25 mouse cellular contexts compared by ENCODE assay signal in the genomic region with DNA sequence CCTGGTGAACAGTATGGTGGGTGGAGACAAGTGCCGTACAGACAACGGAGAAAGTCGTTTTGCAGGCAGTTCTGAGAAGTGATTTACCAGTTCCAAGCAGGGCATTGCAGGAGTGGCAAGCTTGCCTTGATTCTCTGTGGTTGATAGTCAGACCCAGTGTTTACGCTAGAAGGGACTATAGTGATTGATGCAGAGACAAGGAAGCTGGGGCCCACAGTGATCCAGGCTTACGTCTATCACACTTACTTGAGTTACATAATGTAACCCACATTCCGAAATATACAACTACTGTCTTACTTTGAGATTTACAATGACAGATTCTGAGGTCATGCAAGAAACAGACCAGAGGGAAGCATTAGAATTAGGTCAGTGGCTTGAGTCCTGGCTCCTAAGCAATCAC.
DNase-seq lines count a peak whose midpoint lies in the region; ATAC-seq and TF ChIP-seq lines count a peak whose summit lies in the region.
"Had no signal": no experiment of that assay in that cellular context is flagged by ENCODE, and none has a peak within 500 bp of the region (broad histone marks: within the 10 kb centered on the region; RNA-seq: fewer than 3 reads in every experiment).

No protein-coding gene starts in this region.

- DNase-seq in lung, embryonic 14.5 days: peak; percentile 49
- no peak for DNase-seq in lung, adult 2 months
- DNase-seq in lung, postnatal 36 days: no peak
- DNase-seq in lung, postnatal 10 days: peak; percentile 5
- DNase-seq in lung, postnatal 4 days: peak; percentile 18 to 38
- no peak for DNase-seq in spleen, postnatal 36 days (ENCODE audit: low spot score in 2 of 2)
- no peak for DNase-seq in heart, adult 18-20 months
- DNase-seq: adrenal gland, adult 2 months; adrenal gland, postnatal 10 days; adrenal gland, postnatal 25 days; cerebellum, adult 11 months; cerebellum, adult 18-20 months; cerebellum, adult 8-10 months; cerebellum, adult 9-11 months; cerebellum, postnatal 14 days; cerebellum, postnatal 36 days; embryo, embryonic 11 days had no signal

- WGBS in lung, embryonic 14.5 days: 42% methylated on average over 6 of the region's 6 CpGs
- 70% methylated on average over 6 of the region's 6 CpGs for WGBS in lung, adult 2 months
- WGBS in lung, embryonic 16.5 days: 50% methylated on average over 6 of the region's 6 CpGs

- no peak for TF ChIP-seq CTCF in lung, embryonic 14.5 days (IDR thresholded peaks at IDR 0.05; ENCODE audit: low read depth)
- TF ChIP-seq CTCF in lung, adult 2 months (IDR thresholded peaks at IDR 0.05; ENCODE audit: insufficient read depth, low read length): no peak

- H3K9ac ChIP-seq in lung, embryonic 14.5 days: no peak overlapping the region
- H3K9ac ChIP-seq in lung, embryonic 16.5 days (ENCODE audit: low read length): no peak overlapping the region
- H3K9ac ChIP-seq: embryonic facial prominence, embryonic 13.5 days; embryonic facial prominence, embryonic 15.5 days; forebrain, embryonic 12.5 days had no signal

- no peak overlapping the region for H3K4me3 ChIP-seq in lung, embryonic 14.5 days (ENCODE audit: low read depth, low read length)
- no peak overlapping the region for H3K4me3 ChIP-seq in lung, adult 2 months (replicated peaks; ENCODE audit: extremely low read depth, low read depth, low read length)
- H3K4me3 ChIP-seq in lung, embryonic 16.5 days (ENCODE audit: low read length): no peak overlapping the region
- H3K4me3 ChIP-seq: embryonic facial prominence, embryonic 13.5 days; embryonic facial prominence, embryonic 15.5 days; erythroblast, embryonic 14.5 days; forebrain, embryonic 10.5 days; forebrain, embryonic 12.5 days had no signal

- TF ChIP-seq POLR2A in lung, adult 2 months (IDR thresholded peaks at IDR 0.05; ENCODE audit: borderline replicate concordance, extremely low read depth, low read depth, low read length): no peak

- H3K36me3 ChIP-seq in lung, embryonic 14.5 days (ENCODE audit: insufficient read depth): no peaks in the 10 kb centered on the region
- no peaks in the 10 kb centered on the region for H3K36me3 ChIP-seq in lung, embryonic 16.5 days (ENCODE audit: control insufficient read depth, insufficient read depth, low read length)
- H3K36me3 ChIP-seq: embryonic facial prominence, embryonic 13.5 days; embryonic facial prominence, embryonic 15.5 days; forebrain, embryonic 10.5 days; forebrain, embryonic 12.5 days had no signal

- no peaks in the 10 kb centered on the region for H3K4me1 ChIP-seq in lung, embryonic 14.5 days (ENCODE audit: insufficient read depth)
- no peaks in the 10 kb centered on the region for H3K4me1 ChIP-seq in lung, adult 2 months (ENCODE audit: control insufficient read depth, insufficient read depth, low read length)
- no peaks in the 10 kb centered on the region; the same call in 1 of the 2 replicates for H3K4me1 ChIP-seq in lung, embryonic 16.5 days (replicated peaks; ENCODE audit: control insufficient read depth, insufficient read depth, low read length)
- H3K4me1 ChIP-seq: embryonic facial prominence, embryonic 13.5 days; embryonic facial prominence, embryonic 15.5 days; forebrain, embryonic 10.5 days; forebrain, embryonic 12.5 days had no signal

- H3K27ac ChIP-seq in lung, embryonic 14.5 days (ENCODE audit: low read depth): no peak overlapping the region
- peak overlapping the region; percentile 57; the same call in 1 of the 2 replicates for H3K27ac ChIP-seq in lung, embryonic 16.5 days (ENCODE audit: low read length)
- H3K27ac ChIP-seq: embryonic facial prominence, embryonic 13.5 days; embryonic facial prominence, embryonic 15.5 days; forebrain, embryonic 10.5 days; forebrain, embryonic 12.5 days had no signal

- ATAC-seq in lung, embryonic 14.5 days (ENCODE audit: insufficient read depth): peak; percentile 75
- ATAC-seq in lung, embryonic 16.5 days (ENCODE audit: low read depth): peak; percentile 91
- ATAC-seq: forebrain, embryonic 14.5 days; forebrain, embryonic 16.5 days had no signal

- no peaks in the 10 kb centered on the region for H3K9me3 ChIP-seq in lung, embryonic 14.5 days (ENCODE audit: low read depth, low read length)
- no peaks in the 10 kb centered on the region for H3K9me3 ChIP-seq in lung, embryonic 16.5 days (ENCODE audit: control insufficient read depth, low read length)
- H3K9me3 ChIP-seq: embryonic facial prominence, embryonic 15.5 days; forebrain, embryonic 10.5 days; forebrain, embryonic 12.5 days had no signal

- H3K27me3 ChIP-seq in lung, embryonic 14.5 days (ENCODE audit: insufficient read depth, low read length): no peaks in the 10 kb centered on the region
- no peaks in the 10 kb centered on the region for H3K27me3 ChIP-seq in lung, embryonic 16.5 days (ENCODE audit: control insufficient read depth, insufficient read depth, low read depth, low read length)
- H3K27me3 ChIP-seq: embryonic facial prominence, embryonic 13.5 days; embryonic facial prominence, embryonic 15.5 days; forebrain, embryonic 12.5 days had no signal

- no peak overlapping the region for H3K4me2 ChIP-seq in lung, embryonic 14.5 days
- no peak overlapping the region for H3K4me2 ChIP-seq in lung, embryonic 16.5 days (ENCODE audit: low read depth, low read length)
- H3K4me2 ChIP-seq: embryonic facial prominence, embryonic 13.5 days; embryonic facial prominence, embryonic 15.5 days; forebrain, embryonic 12.5 days had no signal

Comparison
In these comparisons a context has a peak if more than half of its experiments do, and no peak if none do; other contexts are left out.
1. DNase-seq: peak in lung, embryonic 14.5 days (single experiment), lung, postnatal 10 days (single experiment) and lung, postnatal 4 days (2 of 2); none in lung, adult 2 months (single experiment), lung, postnatal 36 days (single experiment), spleen, postnatal 36 days (0 of 2) and heart, adult 18-20 months (0 of 2).